Mouse (Mus musculus): ENCODE results near the gene Sgsm3. TPM values are rescaled to one million over a fixed set of nuclear protein-coding genes. Genes with fewer than 3 reads are reported as not detected.
A peak's percentile ranks its signal among the peaks of the same experiment; 100 is the strongest.

Gene Sgsm3
- total RNA-seq, 2 experiments from 2014 or later: 9.8 to 10.9 TPM

- intact Hi-C loops (cut with DNase I): no loop called here
- DNase-seq: no peak
Observed at GRCm38 (mm10) chr15:80974311-80974710, 3.3 kb upstream of the Sgsm3 start.

GRCm38 (mm10) chr15:80975666-80976065 lies 1.9 kb upstream of the Sgsm3 start:
- intact Hi-C loops (cut with DNase I): no loop called here
- DNase-seq: no peak

GRCm38 (mm10) chr15:80979611-80980010 lies 2.0 kb downstream of the Sgsm3 start:
- intact Hi-C loops (cut with DNase I): no loop called here
- no peak for DNase-seq

GRCm38 (mm10) chr15:80981176-80981575 lies 3.6 kb downstream of the Sgsm3 start:
- DNase-seq: no peak
- intact Hi-C loops (cut with DNase I): no loop called here

GRCm38 (mm10) chr15:80983264-80983663 lies 5.7 kb downstream of the Sgsm3 start:
- no peak for DNase-seq
- intact Hi-C loops (cut with DNase I): no loop called here

GRCm38 (mm10) chr15:80988331-80988730 lies 10.8 kb downstream of the Sgsm3 start:
- intact Hi-C loops (cut with DNase I): no loop called here
- DNase-seq: no peak

- DNase-seq: no peak
- intact Hi-C loops (cut with DNase I): no loop called here
Observed at GRCm38 (mm10) chr15:80989712-80990111, 12.1 kb downstream of the Sgsm3 start.

- intact Hi-C loops (cut with DNase I): no loop called here
- no peak for DNase-seq
Observed at GRCm38 (mm10) chr15:80994959-80995358, 17.4 kb downstream of the Sgsm3 start.

GRCm38 (mm10) chr15:80996090-80996835 lies 18.7 kb downstream of the Sgsm3 start:
- intact Hi-C loops (cut with DNase I): no loop called here
- no peak for DNase-seq

- no peak for DNase-seq
- intact Hi-C loops (cut with DNase I): no loop called here
Observed at GRCm38 (mm10) chr15:80997077-80997476, 19.5 kb downstream of the Sgsm3 start.

GRCm38 (mm10) chr15:81000419-81001138 lies 23.0 kb downstream of the Sgsm3 start:
- intact Hi-C loops (cut with DNase I): no loop called here
- no peak for DNase-seq

- intact Hi-C loops (cut with DNase I): no loop called here
- no peak for DNase-seq
Observed at GRCm38 (mm10) chr15:81006127-81006735, 28.7 kb downstream of the Sgsm3 start.

- DNase-seq: no peak
- intact Hi-C loops (cut with DNase I): no loop called here
Observed at GRCm38 (mm10) chr15:81007339-81007738, 29.8 kb downstream of the Sgsm3 start.

- intact Hi-C loops (cut with DNase I): no loop called here
- DNase-seq: no peak
Observed at GRCm38 (mm10) chr15:81007905-81008304, 30.3 kb downstream of the Sgsm3 start.

GRCm38 (mm10) chr15:81008689-81009123 lies 31.1 kb downstream of the Sgsm3 start:
- peak in 1 of 2 experiments; percentile 40 for DNase-seq
- intact Hi-C loops (cut with DNase I): no loop called here

- no peak for DNase-seq
- intact Hi-C loops (cut with DNase I): no loop called here
Observed at GRCm38 (mm10) chr15:81010114-81010513, 32.5 kb downstream of the Sgsm3 start.

- DNase-seq: no peak
- intact Hi-C loops (cut with DNase I): no loop called here
Observed at GRCm38 (mm10) chr15:81011523-81011922, 34.0 kb downstream of the Sgsm3 start.

GRCm38 (mm10) chr15:81012359-81012758 lies 34.8 kb downstream of the Sgsm3 start:
- intact Hi-C loops (cut with DNase I): no loop called here
- no peak for DNase-seq

GRCm38 (mm10) chr15:81013186-81013585 lies 35.6 kb downstream of the Sgsm3 start:
- DNase-seq: no peak
- intact Hi-C loops (cut with DNase I): no loop called here

- intact Hi-C loops (cut with DNase I): no loop called here
- no peak for DNase-seq
Observed at GRCm38 (mm10) chr15:81015068-81015744, 37.6 kb downstream of the Sgsm3 start.

GRCm38 (mm10) chr15:81016488-81016887 lies 38.9 kb downstream of the Sgsm3 start:
- DNase-seq: no peak
- intact Hi-C loops (cut with DNase I): no loop called here
